Mouse (Mus musculus) E14TG2a.4 (cell line): ENCODE results near the gene Fgf15.

ENCODE experiments used
- CTCF ChIP-seq: conservative IDR thresholded peaks from 2 replicates; pipeline ENCODE4 v1.5.1; 2014; ENCODE audit warnings: low read length
- NANOG ChIP-seq: IDR thresholded peaks from 2 replicates; pipeline ENCODE4 v1.6.1; 2014; ENCODE audit warnings: borderline replicate concordance, low read length, mixed read lengths
- POU5F1 ChIP-seq: IDR thresholded peaks from 2 replicates; pipeline ENCODE4 v1.6.1; 2014; ENCODE audit warnings: low read length, borderline replicate concordance

GRCm38 (mm10) chr7:144891863-144892262 is 4.5 kb upstream of the Fgf15 start:
- TF ChIP-seq CTCF = no peak
- no peak for TF ChIP-seq POU5F1
- TF ChIP-seq NANOG = no peak
